Mouse (Mus musculus): ENCODE measurements around the gene Pde4c. TPM values are rescaled to one million over a fixed set of nuclear protein-coding genes. Genes with fewer than 3 reads are reported as not detected.
A peak's percentile ranks its signal among the peaks of the same experiment; 100 is the strongest.

Gene Pde4c
- polyA plus RNA-seq, 1 experiment, result 1.9 TPM

DNA sequence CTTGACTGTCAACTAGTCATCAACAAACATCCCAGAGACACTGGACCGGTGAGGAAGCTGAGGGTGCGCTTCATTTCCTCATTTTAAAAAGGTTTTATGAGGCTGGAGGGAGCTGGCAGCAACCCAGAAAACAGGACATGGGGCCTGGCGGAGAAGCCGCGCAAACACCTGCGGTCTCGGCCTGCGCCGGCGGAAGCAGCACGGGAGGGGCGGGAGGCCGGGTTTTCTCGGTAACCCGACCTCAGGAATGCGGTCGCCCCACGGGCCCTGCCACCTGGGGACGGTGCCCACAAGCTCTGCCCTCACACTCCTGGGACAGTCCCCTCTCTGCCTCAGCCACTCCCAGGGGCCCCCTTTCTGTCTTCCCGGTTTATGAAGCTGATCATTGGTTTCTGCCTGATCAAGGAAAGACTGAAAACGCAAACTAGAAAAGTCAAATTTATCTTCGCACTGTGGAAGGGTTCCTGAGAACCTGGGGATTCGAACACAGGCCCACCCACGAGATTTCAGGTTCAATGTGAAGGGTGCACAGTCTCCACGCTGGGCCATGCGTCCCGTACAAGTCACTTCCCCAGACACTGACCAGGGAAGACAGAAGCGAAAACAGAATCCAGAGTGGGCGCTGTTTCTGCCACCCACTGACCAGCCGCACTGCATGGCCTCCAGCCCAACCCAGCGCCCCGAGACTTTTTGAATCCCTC, 28.1 kb upstream of the Pde4c start:
- no peaks in the 10 kb centered on the region for H3K36me3 ChIP-seq (ENCODE audit: control insufficient read depth, insufficient read depth, low read length, poor library complexity, severe bottlenecking)
- H3K4me3 ChIP-seq (ENCODE audit: low read depth, low read length), result peak overlapping the region; percentile 9; the same call in 1 of the 2 replicates
- no peaks in the 10 kb centered on the region for H3K9me3 ChIP-seq (replicated peaks; ENCODE audit: control insufficient read depth, insufficient read depth, low read length, poor library complexity, severe bottlenecking)
- H3K27ac ChIP-seq (ENCODE audit: insufficient read depth, low read length), result peak overlapping the region; percentile 51
- TF ChIP-seq EP300 (IDR thresholded peaks at IDR 0.05; ENCODE audit: insufficient read depth, low read depth, low read length) (0 out of 2 replicates have a peak, but pooled peaks have one; percentile 35), CTCF (IDR thresholded peaks at IDR 0.05; ENCODE audit: low read depth, low read length) (no peak)
- H3K4me1 ChIP-seq (ENCODE audit: control insufficient read depth, insufficient read depth, low read length), result peaks cover 3% of the 10 kb centered on the region
- H3K9ac ChIP-seq (ENCODE audit: low read depth, poor library complexity, severe bottlenecking), result peak overlapping the region; percentile 74
- H3K27me3 ChIP-seq (ENCODE audit: control insufficient read depth, insufficient read depth, low read length, poor library complexity, severe bottlenecking), result no peaks in the 10 kb centered on the region

DNA sequence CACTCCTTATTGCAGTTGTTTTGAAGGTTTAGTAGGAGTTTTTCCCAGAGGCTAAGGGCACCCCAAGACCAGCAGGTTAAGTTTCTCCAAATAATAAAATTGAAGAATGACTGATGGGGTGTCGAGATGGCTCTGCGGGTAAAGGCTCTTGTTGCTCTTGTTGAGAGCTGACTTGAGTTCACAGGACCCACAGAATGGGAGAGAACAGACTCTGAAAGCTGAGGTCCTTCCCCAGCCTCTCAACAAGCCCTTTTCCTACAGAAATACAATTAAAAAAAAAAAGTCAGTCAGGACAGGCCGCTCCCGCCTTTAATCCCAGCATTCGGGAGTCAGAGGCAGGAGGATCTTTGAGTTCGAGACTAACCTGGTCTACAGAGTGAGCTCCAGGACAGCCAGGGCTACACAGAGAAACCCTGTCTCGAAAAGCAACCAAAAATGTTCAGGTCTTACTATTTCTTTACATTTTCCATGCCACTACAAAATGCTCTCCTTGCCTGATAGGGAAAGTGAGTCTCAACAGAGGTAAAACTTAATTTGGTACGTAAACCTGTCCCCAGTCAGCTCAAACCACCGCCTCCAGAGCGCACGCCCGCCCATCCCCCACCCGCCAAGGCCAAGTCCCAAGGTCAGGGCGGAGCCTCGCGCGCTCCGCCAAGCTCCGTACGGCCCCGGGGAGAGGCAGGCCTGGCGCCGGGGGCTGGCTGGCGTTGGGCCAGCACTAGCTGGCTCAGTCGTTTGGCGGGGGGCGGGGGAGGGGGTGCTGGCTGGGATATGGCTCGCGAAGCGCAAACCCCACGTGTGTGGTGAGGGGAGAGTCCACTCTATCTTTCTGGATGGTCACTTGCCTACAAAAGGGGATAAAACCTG, 27.3 kb upstream of the Pde4c start:
- Histone ChIP-seq H3K4me1 (ENCODE audit: control insufficient read depth, insufficient read depth, low read length) (peaks cover 3% of the 10 kb centered on the region), H3K36me3 (ENCODE audit: control insufficient read depth, insufficient read depth, low read length, poor library complexity, severe bottlenecking) (no peaks in the 10 kb centered on the region)
- TF ChIP-seq EP300 (IDR thresholded peaks at IDR 0.05; ENCODE audit: insufficient read depth, low read depth, low read length), result peak; percentile 95
- TF ChIP-seq POLR2A (IDR thresholded peaks at IDR 0.05; ENCODE audit: insufficient read depth, low read length), result no peak

DNA sequence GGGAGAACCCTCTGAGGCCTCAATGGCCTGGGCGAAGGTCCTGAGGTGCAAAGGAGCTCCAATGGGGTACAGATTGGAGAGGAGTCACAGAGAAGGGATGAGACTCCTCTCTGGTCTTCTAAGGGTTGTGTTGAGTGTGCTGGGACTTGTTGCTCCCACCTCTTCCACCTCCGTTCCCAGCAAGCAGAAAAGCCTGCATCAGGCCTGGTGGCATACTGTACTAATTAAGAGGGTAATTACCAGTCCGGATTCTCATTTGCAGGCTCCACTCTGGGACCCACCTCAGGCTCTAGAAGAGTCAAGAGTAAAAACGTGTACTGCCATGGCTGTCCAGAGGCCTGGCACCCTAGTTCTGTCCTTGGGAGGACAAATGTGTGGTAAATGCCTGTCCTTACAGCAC, 26.6 kb upstream of the Pde4c start:
- H3K36me3 ChIP-seq (ENCODE audit: control insufficient read depth, insufficient read depth, low read length, poor library complexity, severe bottlenecking), result no peaks in the 10 kb centered on the region
- TF ChIP-seq POLR2A (IDR thresholded peaks at IDR 0.05; ENCODE audit: insufficient read depth, low read length) (no peak), CTCF (IDR thresholded peaks at IDR 0.05; ENCODE audit: low read depth, low read length) (no peak), EP300 (IDR thresholded peaks at IDR 0.05; ENCODE audit: insufficient read depth, low read depth, low read length) (no peak)
- H3K4me1 ChIP-seq (ENCODE audit: control insufficient read depth, insufficient read depth, low read length), result peaks cover 3% of the 10 kb centered on the region
- no peaks in the 10 kb centered on the region for H3K9me3 ChIP-seq (replicated peaks; ENCODE audit: control insufficient read depth, insufficient read depth, low read length, poor library complexity, severe bottlenecking)
- H3K27me3 ChIP-seq (ENCODE audit: control insufficient read depth, insufficient read depth, low read length, poor library complexity, severe bottlenecking), result no peaks in the 10 kb centered on the region
- H3K27ac ChIP-seq (ENCODE audit: insufficient read depth, low read length), result peak overlapping the region; percentile 78
- peak overlapping the region; percentile 80 for H3K9ac ChIP-seq (ENCODE audit: low read depth, poor library complexity, severe bottlenecking)
- peak overlapping the region; percentile 33 for H3K4me3 ChIP-seq (ENCODE audit: low read depth, low read length)

More for the DNA sequence above, 27.3 kb upstream of the Pde4c start:
- Histone ChIP-seq H3K9me3 (replicated peaks; ENCODE audit: control insufficient read depth, insufficient read depth, low read length, poor library complexity, severe bottlenecking) (no peaks in the 10 kb centered on the region), H3K9ac (ENCODE audit: low read depth, poor library complexity, severe bottlenecking) (peak overlapping the region; percentile 80), H3K27ac (ENCODE audit: insufficient read depth, low read length) (peak overlapping the region; percentile 78), H3K4me3 (ENCODE audit: low read depth, low read length) (peak overlapping the region; percentile 33), H3K27me3 (ENCODE audit: control insufficient read depth, insufficient read depth, low read length, poor library complexity, severe bottlenecking) (no peaks in the 10 kb centered on the region)

DNA sequence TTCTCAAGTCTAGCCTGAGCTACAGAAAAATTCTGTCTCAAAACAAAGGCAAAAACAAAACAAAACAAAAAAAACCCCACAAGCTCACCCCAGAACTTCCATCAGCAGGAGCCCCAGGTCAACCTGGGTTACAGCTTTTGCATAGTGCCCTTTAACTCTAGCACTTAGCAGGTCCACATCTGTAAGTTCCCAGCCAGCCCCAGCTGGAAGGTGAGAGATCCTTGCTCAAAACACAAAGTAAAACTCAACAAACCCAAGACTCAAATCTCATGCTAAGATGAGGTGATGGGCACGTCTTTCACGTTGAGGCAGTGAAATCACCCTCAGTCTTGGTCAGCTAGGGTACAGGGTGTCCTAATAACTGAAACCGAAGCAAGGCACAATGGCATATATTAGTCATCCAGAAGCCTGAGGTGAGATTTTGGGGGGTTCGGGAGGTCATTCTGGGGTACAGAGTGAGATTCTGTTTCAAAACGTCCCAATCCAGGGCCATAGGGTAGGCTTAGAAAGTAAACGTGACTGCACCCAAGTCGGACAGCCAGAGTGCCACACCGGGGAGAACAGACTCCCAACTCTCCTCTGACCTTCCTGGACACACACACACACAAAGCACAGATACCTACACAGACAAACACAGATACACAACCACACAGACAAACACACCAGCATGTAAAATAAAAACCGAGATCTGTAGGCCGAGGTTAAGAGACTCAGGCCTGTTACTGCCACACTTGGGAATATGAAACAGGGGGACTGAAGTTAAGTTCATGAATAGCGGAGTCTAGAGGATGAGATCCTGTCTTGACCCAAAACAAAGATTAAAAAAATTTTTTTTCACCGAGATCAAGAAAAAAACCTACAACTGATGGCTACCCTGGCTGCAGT, 25.9 kb upstream of the Pde4c start:
- H3K9ac ChIP-seq (ENCODE audit: low read depth, poor library complexity, severe bottlenecking), result peak overlapping the region; percentile 80
- peaks cover 3% of the 10 kb centered on the region for H3K4me1 ChIP-seq (ENCODE audit: control insufficient read depth, insufficient read depth, low read length)
- no peaks in the 10 kb centered on the region for H3K9me3 ChIP-seq (replicated peaks; ENCODE audit: control insufficient read depth, insufficient read depth, low read length, poor library complexity, severe bottlenecking)
- H3K27ac ChIP-seq (ENCODE audit: insufficient read depth, low read length), result peak overlapping the region; percentile 78
- H3K36me3 ChIP-seq (ENCODE audit: control insufficient read depth, insufficient read depth, low read length, poor library complexity, severe bottlenecking), result no peaks in the 10 kb centered on the region
- TF ChIP-seq POLR2A (IDR thresholded peaks at IDR 0.05; ENCODE audit: insufficient read depth, low read length), result no peak
- TF ChIP-seq CTCF (IDR thresholded peaks at IDR 0.05; ENCODE audit: low read depth, low read length), result no peak
- TF ChIP-seq EP300 (IDR thresholded peaks at IDR 0.05; ENCODE audit: insufficient read depth, low read depth, low read length), result no peak
- H3K27me3 ChIP-seq (ENCODE audit: control insufficient read depth, insufficient read depth, low read length, poor library complexity, severe bottlenecking), result no peaks in the 10 kb centered on the region
- peak overlapping the region; percentile 48 for H3K4me3 ChIP-seq (ENCODE audit: low read depth, low read length)

DNA sequence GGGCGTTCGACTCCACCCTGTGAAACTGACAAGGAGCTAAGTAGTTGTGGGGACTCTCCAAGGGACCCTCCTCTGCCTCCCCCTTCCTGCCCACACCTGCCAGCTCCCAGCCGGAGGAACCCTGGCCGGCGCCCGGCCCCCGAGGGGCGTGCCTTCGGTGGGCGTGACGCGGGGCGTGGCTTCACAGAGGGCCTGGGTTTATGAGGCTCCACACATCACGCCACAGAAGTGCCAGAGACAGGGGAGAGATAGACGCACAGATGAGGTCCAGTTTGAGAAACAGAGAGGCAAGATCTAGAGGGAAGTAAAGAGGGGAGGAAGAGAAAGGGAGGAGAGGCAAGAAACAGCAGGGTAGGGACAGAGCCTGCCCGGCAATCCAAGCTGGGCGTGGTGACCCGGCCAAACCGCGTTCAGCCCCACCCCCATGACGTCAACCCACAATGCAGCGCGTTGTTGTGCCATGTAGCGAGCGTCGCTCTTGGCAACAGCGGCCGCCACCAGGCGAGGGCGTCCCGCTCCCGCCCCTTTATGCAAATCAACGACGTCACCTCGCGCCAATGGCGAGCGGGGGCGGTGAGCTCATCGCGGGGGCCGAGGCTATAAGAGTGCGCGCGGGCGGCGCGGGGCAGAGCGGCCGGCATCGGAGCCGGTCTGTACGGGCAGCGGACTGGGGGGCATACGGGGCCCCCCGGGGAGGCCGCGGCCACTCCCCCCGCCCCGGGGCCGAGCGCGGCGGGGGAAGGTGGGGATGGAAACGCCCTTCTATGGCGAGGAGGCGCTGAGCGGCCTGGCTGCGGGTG, 25.0 kb upstream of the Pde4c start, which contains the start of gene Jund:
Gene Jund (plus strand): TSS at position 640 of the 800 bp plus-strand sequence.
- peaks cover 2% of the 10 kb centered on the region for H3K4me1 ChIP-seq (ENCODE audit: control insufficient read depth, insufficient read depth, low read length)
- peak within 1 kb of the TSS; percentile 81 for H3K4me3 ChIP-seq (ENCODE audit: low read depth, low read length)
- H3K36me3 ChIP-seq (ENCODE audit: control insufficient read depth, insufficient read depth, low read length, poor library complexity, severe bottlenecking), result no peaks in the 10 kb centered on the region
- H3K27ac ChIP-seq (ENCODE audit: insufficient read depth, low read length), result peak within 1 kb of the TSS; percentile 78
- no peaks in the 10 kb centered on the region for H3K9me3 ChIP-seq (replicated peaks; ENCODE audit: control insufficient read depth, insufficient read depth, low read length, poor library complexity, severe bottlenecking)
- TF ChIP-seq CTCF (IDR thresholded peaks at IDR 0.05; ENCODE audit: low read depth, low read length) (no peak), EP300 (IDR thresholded peaks at IDR 0.05; ENCODE audit: insufficient read depth, low read depth, low read length) (peak; percentile 66; the same call in 1 of the 2 replicates), POLR2A (IDR thresholded peaks at IDR 0.05; ENCODE audit: insufficient read depth, low read length) (peak; percentile 92)
- H3K27me3 ChIP-seq (ENCODE audit: control insufficient read depth, insufficient read depth, low read length, poor library complexity, severe bottlenecking), result no peaks in the 10 kb centered on the region
- peak within 1 kb of the TSS; percentile 95 for H3K9ac ChIP-seq (ENCODE audit: low read depth, poor library complexity, severe bottlenecking)

Measured in ES-Bruce4 (cell line).